Mouse (Mus musculus): ENCODE data around the gene Bmper. TPM values are rescaled to one million over a fixed set of nuclear protein-coding genes. Genes with fewer than 3 reads are reported as not detected.

Gene Bmper
- polyA plus RNA-seq, 1 experiment from 2014 or later = 13.4 TPM

- no peak for TF ChIP-seq CTCF (IDR thresholded peaks at IDR 0.05; ENCODE audit: low read depth)
Observed at GRCm38 (mm10) chr9:23349603-23350002, 126.7 kb downstream of the Bmper start.

GRCm38 (mm10) chr9:23351400-23351799, 128.5 kb downstream of the Bmper start:
- 89% methylated on average over 8 of the region's 8 CpGs for WGBS

More at GRCm38 (mm10) chr9:23349603-23350002, 126.7 kb downstream of the Bmper start:
- DNase-seq (ENCODE audit: low spot score) = no peak
- Histone ChIP-seq H3K9ac (ENCODE audit: low read depth, low read length) (no peak overlapping the region), H3K27me3 (ENCODE audit: insufficient read depth, low read length) (no peaks in the 10 kb centered on the region), H3K9me3 (replicated peaks; ENCODE audit: low read length) (no peaks in the 10 kb centered on the region), H3K4me2 (ENCODE audit: low read length) (no peak overlapping the region), H3K36me3 (ENCODE audit: insufficient read depth, low read length) (no peaks in the 10 kb centered on the region), H3K4me1 (replicated peaks; ENCODE audit: insufficient read depth, low read length) (no peaks in the 10 kb centered on the region), H3K4me3 (replicated peaks; ENCODE audit: low read depth, low read length) (no peak overlapping the region), H3K27ac (no peak overlapping the region)
- no peak for ATAC-seq (replicated peaks; ENCODE audit: low FRiP score, low read depth)
- WGBS = 68% methylated on average over 5 of the region's 5 CpGs

DNA sequence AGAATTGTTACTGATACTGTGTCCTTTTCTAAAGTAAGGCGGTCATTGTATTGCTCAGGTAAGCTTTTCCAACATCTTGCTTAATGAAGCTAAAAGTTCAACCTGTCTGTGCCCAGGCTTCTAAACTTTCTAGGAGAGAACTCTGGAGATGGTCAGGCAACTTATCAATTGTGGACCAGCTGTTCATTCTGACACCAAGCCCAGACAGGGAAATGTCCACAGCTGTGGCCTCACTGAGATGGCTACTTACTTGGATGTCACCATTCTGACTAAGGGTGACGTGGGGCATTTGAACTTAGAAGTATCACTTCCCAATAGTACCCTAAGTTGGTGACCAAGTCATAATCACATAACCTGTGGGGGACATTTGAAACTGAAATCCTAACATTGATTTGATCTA, 129.5 kb downstream of the Bmper start:
- no peaks in the 10 kb centered on the region for H3K4me1 ChIP-seq (replicated peaks; ENCODE audit: insufficient read depth, low read length)
- H3K27me3 ChIP-seq (ENCODE audit: insufficient read depth, low read length) = no peaks in the 10 kb centered on the region
- no peak overlapping the region for H3K27ac ChIP-seq
- no peaks in the 10 kb centered on the region for H3K36me3 ChIP-seq (ENCODE audit: insufficient read depth, low read length)
- no peaks in the 10 kb centered on the region for H3K9me3 ChIP-seq (replicated peaks; ENCODE audit: low read length)
- DNase-seq (ENCODE audit: low spot score) = no peak
- H3K4me3 ChIP-seq (replicated peaks; ENCODE audit: low read depth, low read length) = no peak overlapping the region
- TF ChIP-seq CTCF (IDR thresholded peaks at IDR 0.05; ENCODE audit: low read depth) = no peak
- H3K9ac ChIP-seq (ENCODE audit: low read depth, low read length) = no peak overlapping the region
- WGBS = 95% methylated on average over 2 of the region's 2 CpGs
- no peak for ATAC-seq (replicated peaks; ENCODE audit: low FRiP score, low read depth)
- H3K4me2 ChIP-seq (ENCODE audit: low read length) = no peak overlapping the region

More at GRCm38 (mm10) chr9:23351400-23351799, 128.5 kb downstream of the Bmper start:
- Histone ChIP-seq H3K27ac (no peak overlapping the region), H3K9me3 (replicated peaks; ENCODE audit: low read length) (no peaks in the 10 kb centered on the region), H3K27me3 (ENCODE audit: insufficient read depth, low read length) (no peaks in the 10 kb centered on the region), H3K4me1 (replicated peaks; ENCODE audit: insufficient read depth, low read length) (no peaks in the 10 kb centered on the region), H3K4me2 (ENCODE audit: low read length) (no peak overlapping the region), H3K4me3 (replicated peaks; ENCODE audit: low read depth, low read length) (no peak overlapping the region), H3K36me3 (ENCODE audit: insufficient read depth, low read length) (no peaks in the 10 kb centered on the region), H3K9ac (ENCODE audit: low read depth, low read length) (no peak overlapping the region)
- DNase-seq (ENCODE audit: low spot score) = no peak
- TF ChIP-seq CTCF (IDR thresholded peaks at IDR 0.05; ENCODE audit: low read depth) = no peak
- ATAC-seq (replicated peaks; ENCODE audit: low FRiP score, low read depth) = no peak

GRCm38 (mm10) chr9:23354201-23354820, 131.4 kb downstream of the Bmper start:
- DNase-seq (ENCODE audit: low spot score) (no peak), ATAC-seq (replicated peaks; ENCODE audit: low FRiP score, low read depth) (no peak)
- Histone ChIP-seq H3K27me3 (ENCODE audit: insufficient read depth, low read length) (no peaks in the 10 kb centered on the region), H3K4me2 (ENCODE audit: low read length) (no peak overlapping the region), H3K9ac (ENCODE audit: low read depth, low read length) (no peak overlapping the region), H3K4me3 (replicated peaks; ENCODE audit: low read depth, low read length) (no peak overlapping the region), H3K4me1 (replicated peaks; ENCODE audit: insufficient read depth, low read length) (no peaks in the 10 kb centered on the region), H3K27ac (no peak overlapping the region), H3K36me3 (ENCODE audit: insufficient read depth, low read length) (no peaks in the 10 kb centered on the region), H3K9me3 (replicated peaks; ENCODE audit: low read length) (no peaks in the 10 kb centered on the region)
- no peak for TF ChIP-seq CTCF (IDR thresholded peaks at IDR 0.05; ENCODE audit: low read depth)
- 28% methylated on average over 5 of the region's 5 CpGs for WGBS

DNA sequence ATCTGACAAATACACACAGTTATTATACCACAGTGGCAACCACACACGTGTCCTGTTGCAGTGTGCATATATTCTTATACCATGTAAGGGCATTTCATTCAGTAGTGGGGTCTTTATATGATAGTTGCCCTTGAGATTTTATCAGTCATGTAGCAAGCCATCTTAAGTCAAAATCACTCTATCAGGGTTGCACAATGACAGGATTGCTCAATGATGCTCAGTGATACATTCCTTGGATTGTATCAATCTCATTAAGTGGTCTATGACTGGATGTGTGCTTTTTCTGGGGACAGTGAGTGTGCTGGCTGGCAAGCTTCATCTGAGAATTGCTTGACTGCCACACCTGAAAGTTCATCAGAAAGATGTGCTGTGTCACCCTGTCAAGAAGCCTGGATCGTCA, 135.2 kb downstream of the Bmper start:
- Histone ChIP-seq H3K36me3 (ENCODE audit: insufficient read depth, low read length) (no peaks in the 10 kb centered on the region), H3K9me3 (replicated peaks; ENCODE audit: low read length) (no peaks in the 10 kb centered on the region), H3K4me1 (replicated peaks; ENCODE audit: insufficient read depth, low read length) (no peaks in the 10 kb centered on the region), H3K27ac (no peak overlapping the region), H3K4me3 (replicated peaks; ENCODE audit: low read depth, low read length) (no peak overlapping the region), H3K4me2 (ENCODE audit: low read length) (no peak overlapping the region), H3K27me3 (ENCODE audit: insufficient read depth, low read length) (no peaks in the 10 kb centered on the region), H3K9ac (ENCODE audit: low read depth, low read length) (no peak overlapping the region)
- WGBS = 87% methylated on average over 2 of the region's 2 CpGs
- no peak for DNase-seq (ENCODE audit: low spot score)
- TF ChIP-seq CTCF (IDR thresholded peaks at IDR 0.05; ENCODE audit: low read depth) = no peak
- ATAC-seq (replicated peaks; ENCODE audit: low FRiP score, low read depth) = no peak

DNA sequence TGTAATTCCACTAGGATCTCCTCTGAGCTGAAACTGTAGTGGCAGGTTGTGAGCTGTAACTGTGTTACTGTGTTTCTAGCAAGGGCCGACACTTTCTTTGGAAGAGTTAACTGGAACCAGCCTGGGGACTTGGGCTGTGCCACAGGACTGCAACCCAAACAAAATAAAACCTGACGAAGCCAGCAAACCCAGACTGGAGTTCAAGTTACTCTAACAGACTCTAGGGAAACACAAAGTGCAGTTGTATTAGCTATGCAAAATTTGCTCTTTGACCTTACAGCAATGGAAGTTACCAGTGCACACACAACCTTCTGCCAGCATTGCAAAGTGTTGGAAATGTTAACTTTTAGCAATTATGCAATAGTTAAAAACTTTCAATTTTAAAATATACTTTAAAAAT, 140.3 kb downstream of the Bmper start:
- no peak overlapping the region for H3K9ac ChIP-seq (ENCODE audit: low read depth, low read length)
- H3K36me3 ChIP-seq (ENCODE audit: insufficient read depth, low read length) = no peaks in the 10 kb centered on the region
- no peak for DNase-seq (ENCODE audit: low spot score)
- whole genome bisulfite sequencing = 31% methylated on average over 2 of the region's 2 CpGs
- H3K27ac ChIP-seq = no peak overlapping the region
- no peak overlapping the region for H3K4me2 ChIP-seq (ENCODE audit: low read length)
- H3K4me3 ChIP-seq (replicated peaks; ENCODE audit: low read depth, low read length) = no peak overlapping the region
- H3K27me3 ChIP-seq (ENCODE audit: insufficient read depth, low read length) = no peaks in the 10 kb centered on the region
- no peak for ATAC-seq (replicated peaks; ENCODE audit: low FRiP score, low read depth)
- TF ChIP-seq CTCF (IDR thresholded peaks at IDR 0.05; ENCODE audit: low read depth) = no peak
- H3K9me3 ChIP-seq (replicated peaks; ENCODE audit: low read length) = no peaks in the 10 kb centered on the region
- no peaks in the 10 kb centered on the region for H3K4me1 ChIP-seq (replicated peaks; ENCODE audit: insufficient read depth, low read length)

DNA sequence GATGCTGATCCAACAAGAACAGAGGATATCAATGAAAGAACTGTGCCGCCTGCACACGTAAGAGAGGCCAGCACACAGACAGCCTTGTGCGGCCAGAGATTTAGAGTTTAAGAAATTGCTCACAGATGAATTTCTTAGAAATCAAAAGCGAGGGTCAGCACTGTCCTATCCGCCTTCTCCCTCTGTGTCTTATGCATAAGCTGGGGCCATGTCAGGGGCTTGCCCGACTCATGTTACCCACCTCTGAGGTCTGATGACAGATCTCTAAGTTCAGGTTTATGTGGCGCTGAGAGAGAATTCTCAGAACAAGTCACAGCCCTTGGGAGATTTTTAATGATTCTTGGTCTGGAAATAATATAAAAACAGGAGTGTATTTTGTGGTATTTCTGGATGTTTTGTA, 140.7 kb downstream of the Bmper start:
- Histone ChIP-seq H3K4me1 (replicated peaks; ENCODE audit: insufficient read depth, low read length) (no peaks in the 10 kb centered on the region), H3K9me3 (replicated peaks; ENCODE audit: low read length) (no peaks in the 10 kb centered on the region), H3K9ac (ENCODE audit: low read depth, low read length) (no peak overlapping the region), H3K4me3 (replicated peaks; ENCODE audit: low read depth, low read length) (no peak overlapping the region), H3K4me2 (ENCODE audit: low read length) (no peak overlapping the region), H3K27me3 (ENCODE audit: insufficient read depth, low read length) (no peaks in the 10 kb centered on the region), H3K27ac (no peak overlapping the region), H3K36me3 (ENCODE audit: insufficient read depth, low read length) (no peaks in the 10 kb centered on the region)
- no peak for DNase-seq (ENCODE audit: low spot score)
- TF ChIP-seq CTCF (IDR thresholded peaks at IDR 0.05; ENCODE audit: low read depth) = no peak
- no peak for ATAC-seq (replicated peaks; ENCODE audit: low FRiP score, low read depth)
- 60% methylated on average over 7 of the region's 7 CpGs for WGBS
